Mouse (Mus musculus): Measurements from ENCODE around the gene Tekt2. TPM values are rescaled to one million over a fixed set of nuclear protein-coding genes. Genes with fewer than 3 reads are reported as not detected.

The Tekt2 gene
- 18.4 and 26.5 TPM in 2 replicates for polyA plus RNA-seq (2015; fragmentation: Nextera tagmentation; extraction: Ambion mirVana)

GRCm38 (mm10) chr4:126325281-126325861, at the start of gene Tekt2:
Gene Tekt2 (minus strand): TSS chr4:126325688.
- ATAC-seq (ENCODE audit: insufficient number of reproducible peaks, low FRiP score, low TSS enrichment, low read depth): peak; percentile 37; the same call in 1 of the 2 replicates
- Histone ChIP-seq H3K4me1 (peaks cover 30% of the 10 kb centered on the region), H3K9me3 (replicated peaks) (no peaks in the 10 kb centered on the region), H3K36me3 (no peaks in the 10 kb centered on the region), H3K4me2 (replicated peaks) (peak within 1 kb of the TSS; percentile 45), H3K27ac (replicated peaks) (peak within 1 kb of the TSS; percentile 19), H3K27me3 (no peaks in the 10 kb centered on the region), H3K4me3 (replicated peaks) (peak within 1 kb of the TSS; percentile 26), H3K9ac (no peak within 1 kb of the TSS)
- 9% methylated on average over 23 of the region's 23 CpGs for WGBS

- H3K4me2 ChIP-seq (replicated peaks): no peak overlapping the region
- H3K9ac ChIP-seq: no peak overlapping the region
- no peaks in the 10 kb centered on the region for H3K27me3 ChIP-seq
- H3K4me3 ChIP-seq (replicated peaks): no peak overlapping the region
- ATAC-seq (ENCODE audit: insufficient number of reproducible peaks, low FRiP score, low TSS enrichment, low read depth): no peak
- no peaks in the 10 kb centered on the region for H3K9me3 ChIP-seq (replicated peaks)
- 78% methylated on average over 9 of the region's 9 CpGs for WGBS
- H3K36me3 ChIP-seq: peaks cover 18% of the 10 kb centered on the region
- no peaks in the 10 kb centered on the region for H3K4me1 ChIP-seq
- H3K27ac ChIP-seq (replicated peaks): no peak overlapping the region
Measured at GRCm38 (mm10) chr4:126371497-126371896, 46.0 kb upstream of the Tekt2 start.

GRCm38 (mm10) chr4:126360069-126360468, 34.6 kb upstream of the Tekt2 start:
- Histone ChIP-seq H3K27ac (replicated peaks) (no peak overlapping the region), H3K4me1 (no peaks in the 10 kb centered on the region), H3K36me3 (peaks cover 43% of the 10 kb centered on the region), H3K27me3 (no peaks in the 10 kb centered on the region), H3K9ac (no peak overlapping the region), H3K9me3 (replicated peaks) (no peaks in the 10 kb centered on the region), H3K4me3 (replicated peaks) (no peak overlapping the region), H3K4me2 (replicated peaks) (no peak overlapping the region)
- no peak for ATAC-seq (ENCODE audit: insufficient number of reproducible peaks, low FRiP score, low TSS enrichment, low read depth)
- WGBS: 97% methylated on average over 1 of the region's 1 CpGs

GRCm38 (mm10) chr4:126343451-126343850, 18.0 kb upstream of the Tekt2 start:
- Histone ChIP-seq H3K4me3 (replicated peaks) (no peak overlapping the region), H3K27ac (replicated peaks) (no peak overlapping the region), H3K9me3 (replicated peaks) (no peaks in the 10 kb centered on the region), H3K27me3 (no peaks in the 10 kb centered on the region), H3K4me2 (replicated peaks) (no peak overlapping the region), H3K4me1 (0 out of 2 replicates have a peak, but pooled peaks cover 2% of the 10 kb centered on the region), H3K36me3 (peaks cover 22% of the 10 kb centered on the region), H3K9ac (no peak overlapping the region)
- ATAC-seq (ENCODE audit: insufficient number of reproducible peaks, low FRiP score, low TSS enrichment, low read depth): no peak
- WGBS: 62% methylated on average over 4 of the region's 4 CpGs

- Histone ChIP-seq H3K36me3 (0 out of 2 replicates have a peak, but pooled peaks cover 4% of the 10 kb centered on the region), H3K4me3 (replicated peaks) (no peak overlapping the region), H3K4me1 (0 out of 2 replicates have a peak, but pooled peaks cover 2% of the 10 kb centered on the region), H3K9ac (no peak overlapping the region), H3K27me3 (no peaks in the 10 kb centered on the region), H3K9me3 (replicated peaks) (no peaks in the 10 kb centered on the region), H3K4me2 (replicated peaks) (no peak overlapping the region), H3K27ac (replicated peaks) (no peak overlapping the region)
- WGBS: 48% methylated on average over 4 of the region's 4 CpGs
- no peak for ATAC-seq (ENCODE audit: insufficient number of reproducible peaks, low FRiP score, low TSS enrichment, low read depth)
Measured at GRCm38 (mm10) chr4:126339461-126339860, 14.0 kb upstream of the Tekt2 start.

- Histone ChIP-seq H3K4me3 (replicated peaks) (no peak overlapping the region), H3K27me3 (no peaks in the 10 kb centered on the region), H3K36me3 (peaks cover 2% of the 10 kb centered on the region; the same call in 1 of the 2 replicates), H3K9ac (no peak overlapping the region), H3K4me1 (peaks cover 3% of the 10 kb centered on the region; the same call in 1 of the 2 replicates), H3K27ac (replicated peaks) (no peak overlapping the region), H3K4me2 (replicated peaks) (no peak overlapping the region), H3K9me3 (replicated peaks) (no peaks in the 10 kb centered on the region)
- no peak for ATAC-seq (ENCODE audit: insufficient number of reproducible peaks, low FRiP score, low TSS enrichment, low read depth)
- 55% methylated on average over 3 of the region's 3 CpGs for WGBS
Measured at GRCm38 (mm10) chr4:126332358-126332757, 6.9 kb upstream of the Tekt2 start.

- Histone ChIP-seq H3K27me3 (no peaks in the 10 kb centered on the region), H3K27ac (replicated peaks) (no peak overlapping the region), H3K36me3 (peaks cover 2% of the 10 kb centered on the region; the same call in 1 of the 2 replicates), H3K9ac (no peak overlapping the region), H3K4me1 (peaks cover 3% of the 10 kb centered on the region; the same call in 1 of the 2 replicates), H3K9me3 (replicated peaks) (no peaks in the 10 kb centered on the region), H3K4me2 (replicated peaks) (no peak overlapping the region), H3K4me3 (replicated peaks) (no peak overlapping the region)
- no peak for ATAC-seq (ENCODE audit: insufficient number of reproducible peaks, low FRiP score, low TSS enrichment, low read depth)
- WGBS: 71% methylated on average over 1 of the region's 1 CpGs
Measured at GRCm38 (mm10) chr4:126331751-126332150, 6.3 kb upstream of the Tekt2 start.

GRCm38 (mm10) chr4:126330295-126330694, 4.8 kb upstream of the Tekt2 start:
- peaks cover 2% of the 10 kb centered on the region; the same call in 1 of the 2 replicates for H3K36me3 ChIP-seq
- H3K9me3 ChIP-seq (replicated peaks): no peaks in the 10 kb centered on the region
- H3K27ac ChIP-seq (replicated peaks): no peak overlapping the region
- peaks cover 7% of the 10 kb centered on the region for H3K4me1 ChIP-seq
- ATAC-seq (ENCODE audit: insufficient number of reproducible peaks, low FRiP score, low TSS enrichment, low read depth): no peak
- H3K9ac ChIP-seq: no peak overlapping the region
- H3K27me3 ChIP-seq: no peaks in the 10 kb centered on the region
- no peak overlapping the region for H3K4me2 ChIP-seq (replicated peaks)
- WGBS: 94% methylated on average over 4 of the region's 4 CpGs
- no peak overlapping the region for H3K4me3 ChIP-seq (replicated peaks)

- H3K27me3 ChIP-seq: no peaks in the 10 kb centered on the region
- no peaks in the 10 kb centered on the region for H3K9me3 ChIP-seq (replicated peaks)
- H3K4me2 ChIP-seq (replicated peaks): no peak overlapping the region
- ATAC-seq (ENCODE audit: insufficient number of reproducible peaks, low FRiP score, low TSS enrichment, low read depth): no peak
- no peak overlapping the region for H3K27ac ChIP-seq (replicated peaks)
- no peaks in the 10 kb centered on the region for H3K36me3 ChIP-seq
- H3K4me3 ChIP-seq (replicated peaks): no peak overlapping the region
- H3K4me1 ChIP-seq: peaks cover 24% of the 10 kb centered on the region
- H3K9ac ChIP-seq: no peak overlapping the region
- 17% methylated on average over 6 of the region's 6 CpGs for WGBS
Measured at GRCm38 (mm10) chr4:126326036-126326435, 548 bp upstream of the Tekt2 start.

GRCm38 (mm10) chr4:126324861-126325260, 627 bp downstream of the Tekt2 start:
- H3K4me1 ChIP-seq: peaks cover 35% of the 10 kb centered on the region
- H3K9ac ChIP-seq: no peak overlapping the region
- no peaks in the 10 kb centered on the region for H3K27me3 ChIP-seq
- no peaks in the 10 kb centered on the region for H3K9me3 ChIP-seq (replicated peaks)
- peak overlapping the region; percentile 19 for H3K27ac ChIP-seq (replicated peaks)
- 20% methylated on average over 13 of the region's 13 CpGs for WGBS
- H3K4me3 ChIP-seq (replicated peaks): peak overlapping the region; percentile 26
- peak; percentile 37; the same call in 1 of the 2 replicates for ATAC-seq (ENCODE audit: insufficient number of reproducible peaks, low FRiP score, low TSS enrichment, low read depth)
- H3K4me2 ChIP-seq (replicated peaks): peak overlapping the region; percentile 45
- no peaks in the 10 kb centered on the region for H3K36me3 ChIP-seq

- H3K27ac ChIP-seq (replicated peaks): no peak overlapping the region
- H3K27me3 ChIP-seq: no peaks in the 10 kb centered on the region
- ATAC-seq (ENCODE audit: insufficient number of reproducible peaks, low FRiP score, low TSS enrichment, low read depth): no peak
- peaks cover 36% of the 10 kb centered on the region for H3K4me1 ChIP-seq
- H3K4me2 ChIP-seq (replicated peaks): no peak overlapping the region
- no peaks in the 10 kb centered on the region for H3K9me3 ChIP-seq (replicated peaks)
- H3K4me3 ChIP-seq (replicated peaks): no peak overlapping the region
- H3K9ac ChIP-seq: no peak overlapping the region
- peaks cover 9% of the 10 kb centered on the region for H3K36me3 ChIP-seq
- WGBS: 95% methylated on average over 13 of the region's 13 CpGs
Measured at GRCm38 (mm10) chr4:126322646-126323045, 2.8 kb downstream of the Tekt2 start.

Data from embryonic facial prominence, embryonic 15.5 days (tissue).